Mouse (Mus musculus): ENCODE measurements around the gene Nkd1. TPM values are rescaled to one million over a fixed set of nuclear protein-coding genes. Genes with fewer than 3 reads are reported as not detected.

Nkd1 gene
- polyA plus RNA-seq, 1 experiment from 2014 or later = 122 TPM

- Histone ChIP-seq H3K9me3 (no peaks in the 10 kb centered on the region), H3K27me3 (no peaks in the 10 kb centered on the region), H3K4me1 (peaks cover 42% of the 10 kb centered on the region), H3K36me3 (peaks cover 82% of the 10 kb centered on the region), H3K27ac (no peak overlapping the region), H3K9ac (no peak overlapping the region), H3K4me3 (no peak overlapping the region), H3K4me2 (no peak overlapping the region)
- WGBS = 71% methylated on average over 14 of the region's 14 CpGs
- no peak for ATAC-seq (ENCODE audit: insufficient number of reproducible peaks, insufficient read depth, low FRiP score, low TSS enrichment, low read depth)
Measured at GRCm38 (mm10) chr8:88578413-88579175, 57.4 kb downstream of the Nkd1 start.

GRCm38 (mm10) chr8:88579246-88579645 is 58.1 kb downstream of the Nkd1 start:
- Histone ChIP-seq H3K36me3 (peaks cover 82% of the 10 kb centered on the region), H3K4me3 (no peak overlapping the region), H3K4me1 (peaks cover 42% of the 10 kb centered on the region), H3K9ac (no peak overlapping the region), H3K9me3 (no peaks in the 10 kb centered on the region), H3K27me3 (no peaks in the 10 kb centered on the region), H3K27ac (no peak overlapping the region), H3K4me2 (no peak overlapping the region)
- WGBS = 54% methylated on average over 7 of the region's 7 CpGs
- no peak for ATAC-seq (ENCODE audit: insufficient number of reproducible peaks, insufficient read depth, low FRiP score, low TSS enrichment, low read depth)

GRCm38 (mm10) chr8:88579668-88580330 is 58.6 kb downstream of the Nkd1 start:
- Histone ChIP-seq H3K4me2 (no peak overlapping the region), H3K9ac (no peak overlapping the region), H3K27ac (no peak overlapping the region), H3K9me3 (no peaks in the 10 kb centered on the region), H3K27me3 (no peaks in the 10 kb centered on the region), H3K36me3 (peaks cover 81% of the 10 kb centered on the region), H3K4me3 (no peak overlapping the region), H3K4me1 (peaks cover 37% of the 10 kb centered on the region)
- 72% methylated on average over 18 of the region's 18 CpGs for WGBS
- ATAC-seq (ENCODE audit: insufficient number of reproducible peaks, insufficient read depth, low FRiP score, low TSS enrichment, low read depth) = no peak

- 87% methylated on average over 7 of the region's 7 CpGs for WGBS
- ATAC-seq (ENCODE audit: insufficient number of reproducible peaks, insufficient read depth, low FRiP score, low TSS enrichment, low read depth) = no peak
- Histone ChIP-seq H3K4me3 (no peak overlapping the region), H3K27me3 (no peaks in the 10 kb centered on the region), H3K36me3 (peaks cover 81% of the 10 kb centered on the region), H3K27ac (no peak overlapping the region), H3K9me3 (no peaks in the 10 kb centered on the region), H3K9ac (no peak overlapping the region), H3K4me1 (peaks cover 27% of the 10 kb centered on the region), H3K4me2 (no peak overlapping the region)
Measured at GRCm38 (mm10) chr8:88580785-88581184, 59.6 kb downstream of the Nkd1 start.

GRCm38 (mm10) chr8:88583863-88584262 is 62.7 kb downstream of the Nkd1 start:
- ATAC-seq (ENCODE audit: insufficient number of reproducible peaks, insufficient read depth, low FRiP score, low TSS enrichment, low read depth) = no peak
- WGBS = 93% methylated on average over 3 of the region's 3 CpGs

GRCm38 (mm10) chr8:88588205-88588889 is 67.2 kb downstream of the Nkd1 start:
- H3K9me3 ChIP-seq = no peaks in the 10 kb centered on the region
- ATAC-seq (ENCODE audit: insufficient number of reproducible peaks, insufficient read depth, low FRiP score, low TSS enrichment, low read depth) = no peak
- no peaks in the 10 kb centered on the region for H3K27me3 ChIP-seq
- WGBS = 90% methylated on average over 8 of the region's 8 CpGs
- H3K27ac ChIP-seq = no peak overlapping the region
- no peak overlapping the region for H3K4me3 ChIP-seq
- no peaks in the 10 kb centered on the region for H3K4me1 ChIP-seq
- H3K9ac ChIP-seq = no peak overlapping the region
- H3K36me3 ChIP-seq = peaks cover 94% of the 10 kb centered on the region
- no peak overlapping the region for H3K4me2 ChIP-seq

More at GRCm38 (mm10) chr8:88583863-88584262, 62.7 kb downstream of the Nkd1 start:
- H3K4me1 ChIP-seq = peaks cover 2% of the 10 kb centered on the region
- H3K27ac ChIP-seq = no peak overlapping the region
- H3K4me3 ChIP-seq = no peak overlapping the region
- H3K9ac ChIP-seq = no peak overlapping the region
- H3K9me3 ChIP-seq = no peaks in the 10 kb centered on the region
- H3K4me2 ChIP-seq = no peak overlapping the region
- H3K27me3 ChIP-seq = no peaks in the 10 kb centered on the region
- peaks cover 92% of the 10 kb centered on the region for H3K36me3 ChIP-seq

GRCm38 (mm10) chr8:88590226-88590625 is 69.1 kb downstream of the Nkd1 start:
- 79% methylated on average over 6 of the region's 6 CpGs for WGBS
- Histone ChIP-seq H3K36me3 (peaks cover 83% of the 10 kb centered on the region), H3K4me3 (no peak overlapping the region), H3K4me1 (no peaks in the 10 kb centered on the region), H3K27ac (no peak overlapping the region), H3K9me3 (no peaks in the 10 kb centered on the region), H3K9ac (no peak overlapping the region), H3K4me2 (no peak overlapping the region), H3K27me3 (no peaks in the 10 kb centered on the region)
- no peak for ATAC-seq (ENCODE audit: insufficient number of reproducible peaks, insufficient read depth, low FRiP score, low TSS enrichment, low read depth)

- Histone ChIP-seq H3K9me3 (no peaks in the 10 kb centered on the region), H3K27me3 (no peaks in the 10 kb centered on the region), H3K4me3 (no peak overlapping the region), H3K27ac (no peak overlapping the region), H3K9ac (no peak overlapping the region), H3K36me3 (peaks cover 47% of the 10 kb centered on the region), H3K4me2 (no peak overlapping the region), H3K4me1 (peaks cover 13% of the 10 kb centered on the region)
- no peak for ATAC-seq (ENCODE audit: insufficient number of reproducible peaks, insufficient read depth, low FRiP score, low TSS enrichment, low read depth)
- WGBS = 81% methylated on average over 1 of the region's 1 CpGs
Measured at GRCm38 (mm10) chr8:88593947-88594346, 72.8 kb downstream of the Nkd1 start.

GRCm38 (mm10) chr8:88596042-88596441 is 74.9 kb downstream of the Nkd1 start:
- WGBS = 83% methylated on average over 12 of the region's 12 CpGs
- Histone ChIP-seq H3K4me1 (peaks cover 16% of the 10 kb centered on the region), H3K36me3 (peaks cover 30% of the 10 kb centered on the region), H3K9ac (no peak overlapping the region), H3K4me3 (no peak overlapping the region), H3K27ac (no peak overlapping the region), H3K4me2 (no peak overlapping the region), H3K9me3 (no peaks in the 10 kb centered on the region), H3K27me3 (no peaks in the 10 kb centered on the region)
- ATAC-seq (ENCODE audit: insufficient number of reproducible peaks, insufficient read depth, low FRiP score, low TSS enrichment, low read depth) = no peak

- no peaks in the 10 kb centered on the region for H3K9me3 ChIP-seq
- no peak overlapping the region for H3K27ac ChIP-seq
- 49% methylated on average over 5 of the region's 5 CpGs for WGBS
- no peak overlapping the region for H3K9ac ChIP-seq
- H3K27me3 ChIP-seq = no peaks in the 10 kb centered on the region
- peaks cover 24% of the 10 kb centered on the region for H3K4me1 ChIP-seq
- no peak overlapping the region for H3K4me3 ChIP-seq
- no peak for ATAC-seq (ENCODE audit: insufficient number of reproducible peaks, insufficient read depth, low FRiP score, low TSS enrichment, low read depth)
- no peak overlapping the region for H3K4me2 ChIP-seq
- H3K36me3 ChIP-seq = peaks cover 4% of the 10 kb centered on the region
Measured at GRCm38 (mm10) chr8:88598578-88598977, 77.4 kb downstream of the Nkd1 start.

- H3K9me3 ChIP-seq = no peaks in the 10 kb centered on the region
- H3K4me1 ChIP-seq = peaks cover 32% of the 10 kb centered on the region
- no peak for ATAC-seq (ENCODE audit: insufficient number of reproducible peaks, insufficient read depth, low FRiP score, low TSS enrichment, low read depth)
- H3K36me3 ChIP-seq = peaks cover 2% of the 10 kb centered on the region
- no peak overlapping the region for H3K9ac ChIP-seq
- no peak overlapping the region for H3K27ac ChIP-seq
- no peak overlapping the region for H3K4me3 ChIP-seq
- no peak overlapping the region for H3K4me2 ChIP-seq
- 74% methylated on average over 7 of the region's 7 CpGs for WGBS
- no peaks in the 10 kb centered on the region for H3K27me3 ChIP-seq
Measured at GRCm38 (mm10) chr8:88599491-88599890, 78.3 kb downstream of the Nkd1 start.

All from embryonic facial prominence, embryonic 13.5 days (tissue).